ENCODE assay signal across 9 mouse cellular contexts in the genomic region with DNA sequence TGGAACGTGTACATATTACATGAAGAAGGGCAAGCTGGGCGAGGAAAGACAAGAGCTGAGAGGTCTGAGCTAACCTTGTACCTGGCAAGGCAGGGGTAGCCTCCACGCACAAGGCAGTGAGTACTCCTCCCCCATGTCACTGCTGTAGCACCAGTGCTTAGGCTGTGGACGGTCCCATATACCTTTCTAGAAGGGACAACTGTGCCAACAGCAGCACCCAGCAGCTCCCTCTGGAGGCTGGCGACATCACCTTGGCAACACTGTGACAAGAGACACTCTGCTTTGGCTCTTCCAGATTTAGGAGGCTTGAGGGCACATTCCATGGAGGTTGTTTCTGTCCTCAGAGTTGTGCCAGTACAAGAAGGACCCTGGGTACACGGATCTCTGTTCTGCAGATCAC.
DNase-seq lines count a peak whose midpoint lies in the region; ATAC-seq lines count a peak whose summit lies in the region.
"Had no signal": no experiment of that assay in that cellular context is flagged by ENCODE, and none has a peak within 500 bp of the region (broad histone marks: within the 10 kb centered on the region; RNA-seq: fewer than 3 reads in every experiment).

No protein-coding gene starts in this region.

- no peak for DNase-seq in frontal cortex, postnatal 36 days (ENCODE audit: low spot score in 2 of 2)
- peak; percentile 17 to 25 for DNase-seq in left cerebral cortex, postnatal 14 days (ENCODE audit: low spot score in 2 of 2)
- no peak for DNase-seq in left cerebral cortex, adult 18-20 months (ENCODE audit: low spot score in 2 of 2)
- DNase-seq in thymus, postnatal 4 days: peak; percentile 19
- no peak for DNase-seq in thymus, postnatal 14 days
- no peak for DNase-seq in spleen, postnatal 36 days (ENCODE audit: low spot score in 2 of 2)
- no peak for DNase-seq in embryo, embryonic 10.5 days (ENCODE audit: low spot score)

- intact Hi-C loops in left cerebral cortex, postnatal 14 days (cut with DNase I): no loop called here

- ATAC-seq in frontal cortex, adult (ENCODE audit: low TSS enrichment): 0 out of 2 replicates have a peak, but pooled peaks have one; percentile 55
- ATAC-seq: CD4-positive, CD25-positive, alpha-beta regulatory T cell, adult 4 months had no signal

Comparison
In these comparisons a context has a peak if more than half of its experiments do, and no peak if none do; other contexts are left out.
1. DNase-seq: peak in left cerebral cortex, postnatal 14 days (2 of 2) and thymus, postnatal 4 days (single experiment); none in frontal cortex, postnatal 36 days (0 of 2), left cerebral cortex, adult 18-20 months (0 of 2), thymus, postnatal 14 days (single experiment), spleen, postnatal 36 days (0 of 2) and embryo, embryonic 10.5 days (single experiment).